Mouse (Mus musculus): Measurements from ENCODE around the gene Adat3.

DNA sequence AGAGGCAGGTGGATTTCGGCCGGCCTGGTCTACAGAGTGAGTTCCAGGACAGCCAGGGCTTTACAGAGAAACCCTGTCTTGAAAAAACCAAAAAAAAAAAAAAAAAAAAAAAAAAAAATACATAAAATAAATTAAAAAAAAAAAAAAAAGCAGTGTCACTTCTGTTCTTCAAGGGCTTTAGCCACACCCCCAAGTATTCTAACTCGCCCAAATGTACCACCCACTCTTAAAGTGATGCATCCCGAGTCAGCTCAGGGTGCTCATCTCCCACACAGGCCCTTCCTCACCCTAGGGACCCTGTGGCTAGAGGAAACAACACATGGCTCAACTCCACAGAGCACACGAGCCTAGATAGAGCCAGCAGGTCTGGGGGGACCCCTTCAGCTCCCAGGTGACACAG lies 19.6 kb upstream of the Adat3 start:
- TF ChIP-seq CTCF (IDR thresholded peaks at IDR 0.05; ENCODE audit: low read depth, low read length) (no peak), POLR2AphosphoS5 (IDR thresholded peaks at IDR 0.05; ENCODE audit: insufficient replicate concordance, low read depth, low read length) (no peak)
